Mouse (Mus musculus) heart, embryonic 10.5 days (tissue): ENCODE data around the gene Gm4871. TPM values are rescaled to one million over a fixed set of nuclear protein-coding genes. Genes with fewer than 3 reads are reported as not detected.
"Not testable (repeated sequence)": the region's sequence is repeated elsewhere in the genome, so short reads cannot be mapped to it uniquely, and the experiment has no call there.

Experiments used
- DNase-seq: peaks from one replicate; pipeline ENCODE4 v3.0.0-alpha.2; 2017; ENCODE audit warnings: low spot score
- H3K27ac ChIP-seq: fragments of 300-500 bp; sonication (generic); 2 replicates; pipeline ENCODE4 v1.5.1; 2016; ENCODE audit warnings: mild to moderate bottlenecking
- H3K27me3 ChIP-seq: fragments of 300-500 bp; sonication (generic); 2 replicates; pipeline ENCODE4 v1.6.1; 2016; ENCODE audit warnings: mild to moderate bottlenecking; ENCODE audit not compliant: poor library complexity, insufficient read depth, severe bottlenecking
- H3K36me3 ChIP-seq: fragments of 300-500 bp; sonication (generic); 2 replicates; pipeline ENCODE4 v1.6.1; 2016; ENCODE audit warnings: mild to moderate bottlenecking, moderate library complexity
- H3K4me1 ChIP-seq: fragments of 300-500 bp; sonication (generic); 2 replicates; pipeline ENCODE4 v1.6.1; 2016; ENCODE audit warnings: mild to moderate bottlenecking
- H3K4me3 ChIP-seq: fragments of 300-500 bp; sonication (generic); 2 replicates; pipeline ENCODE4 v1.5.1; 2016; ENCODE audit warnings: mild to moderate bottlenecking, moderate library complexity
- H3K9me3 ChIP-seq: fragments of 300-500 bp; sonication (generic); 2 replicates; pipeline ENCODE4 v1.6.1; 2016; ENCODE audit warnings: mild to moderate bottlenecking, moderate library complexity
- WGBS: fragments of 180-500 bp; shearing (Covaris S2); methylation state at CpG from one replicate; pipeline ENCODE4 v1.1.7; 2016; 5-methylcytosine and 5-hydroxymethylcytosine counted together
- polyA plus RNA-seq: library from polyadenylated mRNA; unstranded; fragments of >200 nt; fragmentation: Nextera tagmentation; extraction: Ambion mirVana; gene quantifications from 2 replicates; pipeline ENCODE4 v1.2.1, GENCODE M21; 2016

Gene Gm4871
- polyA plus RNA-seq: not detected in 2 replicates

GRCm38 (mm10) chr5:145032391-145032790, at the start of gene Gm4871:
TSS of gene Gm4871 (minus strand) at chr5:145032754.
- not testable (repeated sequence) for H3K4me1 ChIP-seq, H3K4me3 ChIP-seq, H3K36me3 ChIP-seq, H3K27ac ChIP-seq, DNase-seq, H3K27me3 ChIP-seq, H3K9me3 ChIP-seq
- 61% methylated on average over 5 of the region's 5 CpGs for WGBS

- no peak overlapping the region for H3K27ac ChIP-seq
- peaks cover 7% of the 10 kb centered on the region; the same call in 1 of the 2 replicates for H3K36me3 ChIP-seq
- WGBS: 90% methylated on average over 10 of the region's 10 CpGs
- H3K27me3 ChIP-seq: no peaks in the 10 kb centered on the region
- no peak overlapping the region for H3K4me3 ChIP-seq
- DNase-seq: no peak
- H3K4me1 ChIP-seq: peaks cover 11% of the 10 kb centered on the region
- H3K9me3 ChIP-seq: no peaks in the 10 kb centered on the region; the same call in 1 of the 2 replicates
These were observed 49.5 kb upstream of the Gm4871 start for GRCm38 (mm10) chr5:145081866-145082613.

GRCm38 (mm10) chr5:145075081-145075480, 42.5 kb upstream of the Gm4871 start:
- H3K27ac ChIP-seq: no peak overlapping the region
- H3K4me1 ChIP-seq: 0 out of 2 replicates have a peak, but pooled peaks cover 7% of the 10 kb centered on the region
- no peak overlapping the region for H3K4me3 ChIP-seq
- no peaks in the 10 kb centered on the region for H3K27me3 ChIP-seq
- H3K36me3 ChIP-seq: no peaks in the 10 kb centered on the region
- H3K9me3 ChIP-seq: no peaks in the 10 kb centered on the region
- WGBS: 53% methylated on average over 3 of the region's 3 CpGs
- no peak for DNase-seq

GRCm38 (mm10) chr5:145071342-145071741, 38.8 kb upstream of the Gm4871 start:
- Histone ChIP-seq H3K27ac (no peak overlapping the region), H3K4me1 (0 out of 2 replicates have a peak, but pooled peaks cover 7% of the 10 kb centered on the region), H3K4me3 (no peak overlapping the region), H3K27me3 (no peaks in the 10 kb centered on the region), H3K36me3 (no peaks in the 10 kb centered on the region), H3K9me3 (no peaks in the 10 kb centered on the region)
- WGBS: 47% methylated on average over 6 of the region's 6 CpGs
- DNase-seq: peak; percentile 61

GRCm38 (mm10) chr5:145069707-145070106, 37.2 kb upstream of the Gm4871 start:
- Histone ChIP-seq H3K4me1 (0 out of 2 replicates have a peak, but pooled peaks cover 2% of the 10 kb centered on the region), H3K27ac (no peak overlapping the region), H3K9me3 (no peaks in the 10 kb centered on the region), H3K36me3 (no peaks in the 10 kb centered on the region), H3K27me3 (no peaks in the 10 kb centered on the region), H3K4me3 (no peak overlapping the region)
- under 1% methylated on average over 5 of the region's 5 CpGs for WGBS
- DNase-seq: peak; percentile 87

GRCm38 (mm10) chr5:145068863-145069262, 36.3 kb upstream of the Gm4871 start:
- peak; percentile 35 for DNase-seq
- no peaks in the 10 kb centered on the region for H3K27me3 ChIP-seq
- H3K4me1 ChIP-seq: no peaks in the 10 kb centered on the region
- no peaks in the 10 kb centered on the region for H3K36me3 ChIP-seq
- 45% methylated on average over 3 of the region's 3 CpGs for WGBS
- no peak overlapping the region for H3K4me3 ChIP-seq
- H3K27ac ChIP-seq: no peak overlapping the region
- no peaks in the 10 kb centered on the region for H3K9me3 ChIP-seq

GRCm38 (mm10) chr5:145064765-145065340, 32.3 kb upstream of the Gm4871 start:
- Histone ChIP-seq H3K27me3 (no peaks in the 10 kb centered on the region), H3K36me3 (no peaks in the 10 kb centered on the region), H3K9me3 (no peaks in the 10 kb centered on the region), H3K27ac (no peak overlapping the region), H3K4me1 (no peaks in the 10 kb centered on the region), H3K4me3 (no peak overlapping the region)
- 97% methylated on average over 1 of the region's 1 CpGs for WGBS
- no peak for DNase-seq

GRCm38 (mm10) chr5:145059524-145059923, 27.0 kb upstream of the Gm4871 start:
- Histone ChIP-seq H3K4me3 (no peak overlapping the region), H3K27me3 (no peaks in the 10 kb centered on the region), H3K9me3 (no peaks in the 10 kb centered on the region), H3K27ac (no peak overlapping the region), H3K4me1 (peaks cover 4% of the 10 kb centered on the region; the same call in 1 of the 2 replicates), H3K36me3 (no peaks in the 10 kb centered on the region)
- 80% methylated on average over 2 of the region's 2 CpGs for whole genome bisulfite sequencing
- DNase-seq: no peak

GRCm38 (mm10) chr5:145058722-145059121, 26.2 kb upstream of the Gm4871 start:
- WGBS: 90% methylated on average over 7 of the region's 7 CpGs
- Histone ChIP-seq H3K27ac (no peak overlapping the region), H3K36me3 (no peaks in the 10 kb centered on the region), H3K9me3 (no peaks in the 10 kb centered on the region), H3K27me3 (no peaks in the 10 kb centered on the region), H3K4me1 (peaks cover 10% of the 10 kb centered on the region; the same call in 1 of the 2 replicates), H3K4me3 (no peak overlapping the region)
- DNase-seq: no peak

- no peak overlapping the region for H3K4me3 ChIP-seq
- H3K4me1 ChIP-seq: peaks cover 16% of the 10 kb centered on the region; the same call in 1 of the 2 replicates
- no peak overlapping the region for H3K27ac ChIP-seq
- 82% methylated on average over 8 of the region's 8 CpGs for WGBS
- no peaks in the 10 kb centered on the region for H3K27me3 ChIP-seq
- no peaks in the 10 kb centered on the region for H3K36me3 ChIP-seq
- H3K9me3 ChIP-seq: no peaks in the 10 kb centered on the region
- no peak for DNase-seq
These were observed 25.4 kb upstream of the Gm4871 start for GRCm38 (mm10) chr5:145057907-145058306.

- H3K36me3 ChIP-seq, H3K27ac ChIP-seq, H3K4me3 ChIP-seq, H3K27me3 ChIP-seq, H3K9me3 ChIP-seq: not testable (repeated sequence)
- peaks cover 16% of the 10 kb centered on the region; the same call in 1 of the 2 replicates for H3K4me1 ChIP-seq
- 32% methylated on average over 3 of the region's 3 CpGs for WGBS
- peak; percentile 67 for DNase-seq
These were observed 21.6 kb upstream of the Gm4871 start for GRCm38 (mm10) chr5:145054187-145054586.

- not testable (repeated sequence) for H3K36me3 ChIP-seq, H3K4me3 ChIP-seq, H3K27ac ChIP-seq, H3K27me3 ChIP-seq, H3K9me3 ChIP-seq, DNase-seq, H3K4me1 ChIP-seq
- 59% methylated on average over 3 of the region's 3 CpGs for WGBS
These were observed 10.1 kb upstream of the Gm4871 start, which contains the start of gene 1700018F24Rik for GRCm38 (mm10) chr5:145042690-145043089. TSS of gene 1700018F24Rik (plus strand) at chr5:145042990.

GRCm38 (mm10) chr5:145041628-145042027, 9.1 kb upstream of the Gm4871 start:
- no peak overlapping the region for H3K27ac ChIP-seq
- 41% methylated on average over 4 of the region's 4 CpGs for WGBS
- no peaks in the 10 kb centered on the region for H3K4me1 ChIP-seq
- no peaks in the 10 kb centered on the region for H3K27me3 ChIP-seq
- H3K36me3 ChIP-seq: no peaks in the 10 kb centered on the region
- no peak overlapping the region for H3K4me3 ChIP-seq
- no peak for DNase-seq
- no peaks in the 10 kb centered on the region for H3K9me3 ChIP-seq
